Mouse (Mus musculus): ENCODE data around the gene Kank1.
A peak's percentile ranks its signal among the peaks of the same experiment; 100 is the strongest.
"Not testable (repeated sequence)": the region's sequence is repeated elsewhere in the genome, so short reads cannot be mapped to it uniquely, and the experiment has no call there.

Kank1 gene

DNA sequence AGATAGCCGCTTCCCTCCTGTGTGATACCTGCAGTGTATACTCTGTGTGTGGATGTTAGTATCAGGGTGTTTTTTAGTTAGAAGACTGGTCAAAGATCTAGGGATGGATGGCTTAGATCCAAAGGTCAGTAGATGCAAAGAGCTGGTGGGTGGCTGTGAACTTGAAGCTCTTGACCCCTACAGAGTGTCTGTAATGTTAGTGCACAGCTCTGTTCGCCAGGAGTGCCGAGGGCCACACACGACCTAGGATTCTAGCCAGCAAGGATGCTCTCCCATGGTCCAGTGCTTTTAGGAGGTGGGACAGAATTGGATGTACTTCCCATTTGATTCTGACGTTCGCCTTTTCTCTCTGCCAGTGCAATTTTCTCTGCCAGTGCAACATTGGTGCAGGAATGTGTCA lies 201.5 kb downstream of the Kank1 start:
- no peak for DNase-seq (ENCODE audit: low spot score in 2 of 2)

DNA sequence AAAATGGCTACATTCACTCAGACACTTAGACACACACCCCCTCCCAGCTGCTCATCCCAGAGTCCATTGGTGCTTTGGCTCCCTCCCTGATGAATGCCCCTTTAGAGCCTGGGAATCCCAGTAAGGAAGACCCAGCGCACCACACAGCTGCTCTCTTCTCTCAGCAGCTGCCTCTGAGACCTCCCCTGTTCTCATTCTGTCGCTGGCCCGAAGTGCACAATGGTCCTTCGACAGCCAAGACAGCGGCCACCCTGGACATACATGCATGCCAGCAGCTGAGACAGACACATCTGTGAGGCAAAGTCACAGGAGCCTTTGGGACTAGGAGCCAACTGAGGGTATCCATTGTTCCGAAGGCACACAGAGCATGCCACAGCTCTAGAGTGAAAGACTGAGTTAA lies 203.0 kb downstream of the Kank1 start:
- DNase-seq (ENCODE audit: low spot score in 2 of 2): no peak

DNA sequence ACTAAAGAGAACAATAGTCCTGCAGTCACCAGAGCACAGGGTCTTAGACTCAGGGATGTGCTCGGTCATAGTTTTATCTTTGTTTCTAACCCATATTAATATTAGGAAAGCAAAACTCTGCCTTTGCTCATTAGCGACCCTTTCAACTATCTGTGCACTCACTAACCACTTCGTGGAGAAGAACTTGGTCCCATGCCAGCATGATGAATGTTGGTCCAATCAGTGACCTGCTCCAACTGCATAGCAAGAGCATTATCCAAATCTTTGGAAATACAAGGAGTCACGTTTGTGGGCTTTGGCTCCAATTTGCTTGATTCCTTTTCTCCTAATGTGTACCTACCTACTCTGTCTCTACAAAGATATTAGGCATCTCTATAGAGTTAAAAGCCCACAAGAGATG lies 204.0 kb downstream of the Kank1 start:
- no peak for DNase-seq (ENCODE audit: low spot score in 2 of 2)

DNA sequence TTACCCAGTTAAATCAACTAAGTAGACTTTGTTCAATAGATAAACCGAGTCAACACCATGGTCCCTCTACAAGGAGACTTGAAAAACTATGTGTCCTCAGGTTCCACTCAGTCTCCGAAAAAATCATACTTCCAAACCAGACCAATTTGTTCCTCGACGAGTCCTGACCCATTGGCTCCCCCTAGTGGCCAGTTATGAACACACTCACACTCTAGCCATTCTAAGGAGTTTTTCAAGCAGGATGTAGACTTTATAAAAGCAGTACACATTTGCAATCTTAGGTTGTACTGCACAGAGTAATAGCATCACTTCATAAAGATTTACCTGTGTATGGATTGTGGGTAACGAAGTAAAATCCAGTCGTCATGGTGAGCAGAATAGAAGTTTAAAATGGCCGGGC lies 208.3 kb downstream of the Kank1 start:
- peak; percentile 13 to 45 for DNase-seq (ENCODE audit: low spot score in 2 of 2)

DNA sequence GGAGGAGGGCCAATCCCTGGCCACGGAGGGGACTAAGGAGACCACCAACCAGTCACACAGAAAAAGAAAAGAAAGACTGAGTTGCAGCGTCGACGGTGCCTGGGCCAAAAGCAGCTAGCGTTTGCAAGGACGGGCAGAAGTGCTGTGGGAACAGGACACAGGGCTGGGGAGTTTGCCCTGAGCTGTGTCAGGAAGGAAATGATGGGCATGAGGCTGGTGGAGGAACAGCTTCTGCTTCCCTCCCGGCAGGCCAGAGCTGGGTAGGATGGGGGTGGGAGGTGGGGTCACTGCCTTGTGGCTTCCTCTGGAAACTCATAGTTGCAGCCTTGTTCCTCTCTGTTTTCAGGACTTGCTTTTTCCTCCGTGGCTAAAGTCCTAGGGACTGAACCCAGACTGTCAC lies 209.1 kb downstream of the Kank1 start:
- no peak for DNase-seq (ENCODE audit: low spot score in 2 of 2)

DNA sequence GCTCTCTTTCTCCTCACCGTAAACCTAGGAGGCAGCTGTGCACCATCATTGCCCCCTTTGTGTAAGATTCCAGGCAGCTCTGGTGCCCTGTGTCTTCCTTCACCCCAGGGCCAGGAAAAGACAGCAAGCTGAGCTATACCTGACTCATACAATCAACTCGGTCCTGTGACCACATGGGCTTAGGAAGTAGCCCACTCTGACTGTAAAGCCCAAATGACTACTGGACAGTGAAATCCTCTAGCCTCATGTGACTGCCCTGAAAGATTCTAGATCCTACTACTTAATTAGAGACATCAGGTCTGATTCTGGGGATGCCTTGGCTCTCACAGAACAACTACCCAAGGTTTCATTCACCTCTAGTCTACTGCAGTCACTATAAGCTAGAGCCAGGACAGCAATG lies 209.9 kb downstream of the Kank1 start:
- no peak for DNase-seq (ENCODE audit: low spot score in 2 of 2)

DNA sequence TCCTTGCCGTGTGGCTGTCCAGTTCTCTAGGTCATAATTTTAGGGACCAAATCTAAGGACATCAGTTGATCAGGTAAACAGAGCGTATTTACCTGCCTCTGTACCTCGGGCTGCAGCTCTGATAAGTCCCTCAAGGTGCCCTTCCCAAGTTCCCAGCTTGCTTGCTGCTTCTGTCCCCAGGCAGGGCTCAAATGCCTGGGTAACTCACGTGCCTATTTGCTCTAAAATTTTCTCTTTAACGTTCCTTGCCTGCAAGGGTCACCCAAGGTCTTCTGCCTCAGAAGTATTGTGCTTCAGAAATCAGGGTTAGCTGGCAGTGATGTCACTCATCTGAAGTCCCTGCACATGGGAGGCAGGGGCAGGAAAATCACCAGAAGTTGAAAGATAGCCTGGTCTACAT lies 210.6 kb downstream of the Kank1 start:
- DNase-seq (ENCODE audit: low spot score in 2 of 2): no peak

DNA sequence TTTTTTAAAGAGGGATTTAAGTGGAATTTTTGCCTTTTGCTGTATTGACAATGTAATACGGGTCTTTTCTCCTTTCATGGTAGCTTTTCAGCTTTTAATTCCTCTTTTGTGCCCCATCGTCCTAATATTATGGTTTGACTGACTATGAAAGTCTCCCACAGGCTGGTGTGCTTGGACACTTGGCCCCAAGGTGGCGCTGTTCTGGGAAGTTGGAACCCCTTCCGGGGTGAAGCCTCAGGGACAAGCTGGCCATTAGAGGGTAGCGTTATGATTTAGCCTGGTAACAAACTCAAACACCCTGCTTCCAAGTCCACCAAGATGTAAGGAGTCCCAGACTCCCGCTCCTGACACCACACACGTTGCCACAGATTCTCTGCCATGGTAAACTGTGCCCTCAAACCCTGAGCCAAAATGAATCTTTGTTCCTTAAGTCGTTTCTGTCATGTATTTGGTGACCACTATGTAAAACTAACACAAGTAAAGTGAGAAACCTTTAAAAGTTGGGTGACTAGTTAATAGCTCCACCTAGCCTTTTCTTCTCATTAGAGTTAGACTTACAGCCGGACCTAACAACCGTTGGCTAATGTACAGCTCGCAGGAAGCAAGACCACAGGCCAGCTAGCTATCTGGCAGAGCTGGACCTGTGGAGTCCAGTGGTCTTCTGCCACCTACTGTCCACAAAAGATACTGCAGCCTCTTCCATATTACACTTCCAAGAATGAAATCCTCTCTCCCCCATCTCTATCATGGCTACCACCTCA lies 214.3 kb downstream of the Kank1 start:
- DNase-seq (ENCODE audit: low spot score in 2 of 2): no peak

DNA sequence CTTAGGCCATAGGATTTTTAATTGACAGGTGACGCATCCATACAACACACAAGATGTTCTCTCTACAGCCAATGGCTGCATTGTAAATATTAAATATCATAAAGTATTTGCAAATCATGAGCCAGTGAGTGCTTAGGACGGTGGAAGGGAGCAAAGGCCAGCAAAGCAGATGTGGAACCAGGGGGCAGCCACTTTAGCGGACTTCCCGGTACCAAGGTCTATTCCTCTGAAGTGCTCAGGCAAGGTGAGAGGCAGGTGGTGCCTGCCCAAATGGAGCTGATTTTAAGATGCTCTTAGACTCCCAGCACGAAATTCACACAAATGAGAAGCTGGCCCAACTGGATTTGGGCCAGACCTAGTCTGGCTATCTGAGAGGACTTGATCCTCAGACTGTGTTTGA lies 216.4 kb downstream of the Kank1 start:
- no peak for DNase-seq (ENCODE audit: low spot score in 2 of 2)

DNA sequence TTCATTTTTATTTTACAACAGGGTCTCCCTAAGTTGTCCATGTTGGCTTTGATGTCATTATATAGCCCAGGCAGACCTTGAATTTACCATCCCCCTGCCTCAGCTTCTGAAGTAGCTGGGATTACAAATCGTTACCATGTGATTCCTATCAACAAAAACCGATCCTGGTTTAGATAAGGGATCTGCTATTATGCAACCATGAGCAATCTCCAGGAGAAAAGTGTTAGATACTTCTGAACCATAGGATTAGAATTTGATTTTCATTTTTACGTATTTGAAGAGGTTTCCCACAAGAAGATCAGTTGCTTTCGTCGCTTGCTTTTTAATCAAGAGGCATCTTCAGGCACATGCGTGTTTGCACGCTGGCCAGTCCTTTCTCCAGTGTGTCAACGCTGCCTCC lies 224.0 kb downstream of the Kank1 start:
- no peak for DNase-seq (ENCODE audit: low spot score in 2 of 2)

DNA sequence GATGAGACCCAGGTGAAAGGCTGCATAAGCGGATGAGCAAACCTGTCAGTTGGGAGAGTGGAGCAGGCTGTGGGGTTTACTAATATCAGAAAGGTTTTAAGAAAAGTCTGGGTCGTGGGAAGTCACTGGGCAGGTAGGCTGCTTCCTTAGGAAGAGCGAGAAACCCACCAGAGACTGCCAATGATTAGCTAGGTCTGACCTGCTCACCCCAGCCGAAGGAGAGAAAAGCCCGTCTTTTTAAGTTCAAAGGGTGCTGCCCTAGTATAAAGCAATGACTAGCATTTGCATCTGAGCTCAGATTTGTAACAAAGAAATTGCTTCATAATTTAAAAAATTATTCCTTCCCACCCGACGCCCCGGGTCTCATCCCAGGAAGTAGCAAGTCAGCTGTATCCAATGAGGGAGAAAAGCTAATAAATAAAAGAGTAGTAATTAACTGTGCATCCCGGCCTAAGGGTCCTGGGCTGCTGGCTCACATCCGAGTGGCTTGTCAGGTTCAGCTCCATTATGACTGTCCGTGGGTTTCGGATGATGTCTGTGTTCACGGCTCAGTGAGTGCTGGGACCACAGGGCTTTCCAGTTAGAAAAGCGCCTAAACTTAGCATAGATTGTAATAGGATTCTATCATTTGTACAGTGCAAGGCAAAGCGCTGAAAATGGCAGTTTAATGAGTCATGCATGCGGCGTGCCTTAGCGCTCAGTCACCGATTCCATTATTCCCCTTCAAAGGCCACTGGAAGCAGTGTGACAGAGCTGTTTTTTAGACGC lies 225.0 kb downstream of the Kank1 start:
- no peak for DNase-seq (ENCODE audit: low spot score in 2 of 2)

DNA sequence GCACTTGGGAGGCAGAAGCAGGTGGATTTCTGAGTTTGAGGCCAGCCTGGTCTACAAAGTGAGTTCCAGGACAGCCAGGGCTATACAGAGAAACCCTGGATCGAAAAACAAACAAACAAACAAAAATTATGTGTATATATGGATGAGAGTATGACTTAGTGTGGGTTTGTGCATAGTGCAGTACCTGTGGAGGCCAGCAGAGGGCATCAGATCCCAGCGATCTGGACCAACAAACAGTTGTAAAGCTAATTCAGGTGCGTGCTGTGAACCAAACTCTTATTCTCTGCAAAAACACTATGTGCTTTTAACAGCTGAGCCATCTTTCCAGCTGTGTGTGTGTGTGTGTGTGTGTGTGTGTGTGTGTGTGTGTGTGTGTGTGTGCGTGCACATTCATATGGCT lies 239.0 kb downstream of the Kank1 start:
- not testable (repeated sequence) for DNase-seq (ENCODE audit: low spot score in 2 of 2)

DNA sequence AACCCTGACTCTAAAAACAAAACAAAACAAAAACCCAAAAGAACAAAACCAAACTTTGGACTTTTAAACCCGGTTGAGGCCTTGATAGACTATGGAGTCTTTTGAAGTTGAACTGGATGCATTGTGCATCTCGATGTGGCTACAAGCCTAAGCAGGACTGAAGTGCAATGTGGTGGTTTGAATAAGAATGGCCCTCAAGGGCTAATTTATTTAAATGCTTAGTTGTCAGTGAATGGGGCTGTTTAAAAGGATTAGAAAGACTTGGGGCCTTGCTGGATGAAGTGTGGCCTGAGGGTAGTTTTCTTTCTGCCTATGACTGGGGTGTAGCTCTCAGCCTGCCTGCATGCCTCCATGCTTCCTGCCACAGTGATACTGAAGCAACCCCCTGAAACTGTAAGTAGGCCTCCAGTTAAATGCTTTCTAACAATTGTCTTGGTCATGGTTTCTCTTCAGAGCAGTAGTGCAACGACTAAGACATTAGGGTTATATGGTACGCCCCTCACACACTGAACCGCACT lies 242.4 kb downstream of the Kank1 start:
- no peak for DNase-seq (ENCODE audit: low spot score in 2 of 2)

DNA sequence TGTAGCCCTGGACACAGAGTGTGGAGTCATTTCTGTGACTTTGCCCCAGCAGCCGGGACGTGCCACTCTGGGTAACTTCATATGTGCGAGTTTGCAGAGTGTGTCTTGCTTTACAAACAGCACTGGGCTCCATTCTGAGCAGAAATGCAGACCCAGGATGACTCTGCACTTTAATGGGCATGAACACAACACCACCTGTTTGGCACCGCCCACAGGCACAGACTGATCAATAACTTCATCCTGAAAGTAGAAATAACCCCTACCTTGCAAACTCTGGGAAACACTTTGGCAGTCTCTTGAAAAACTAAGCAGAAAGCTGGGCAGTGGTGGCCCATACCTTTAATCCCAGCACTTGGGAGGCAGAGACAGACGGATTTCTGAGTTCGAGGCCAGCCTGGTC lies 244.0 kb downstream of the Kank1 start:
- no peak for DNase-seq (ENCODE audit: low spot score in 2 of 2)
